Mouse (Mus musculus) thymus, adult 2 months (tissue): ENCODE results near the gene Fgfr2. TPM values are rescaled to one million over a fixed set of nuclear protein-coding genes. Genes with fewer than 3 reads are reported as not detected.

Experiments
- DNase-seq: peaks from one replicate; pipeline ENCODE4 v3.0.0; 2021
- H3K27ac ChIP-seq: fragments of 200-500 bp; 2 replicates; pipeline ENCODE4 v1.5.1; 2012; ENCODE audit warnings: low read length, control low read depth; ENCODE audit not compliant: control insufficient read depth, insufficient read depth
- H3K27me3 ChIP-seq: fragments of 200-500 bp; 2 replicates; pipeline ENCODE4 v1.6.1; 2012; ENCODE audit warnings: mild to moderate bottlenecking, low read length, moderate library complexity, mixed read lengths; ENCODE audit not compliant: control insufficient read depth, insufficient read depth
- H3K36me3 ChIP-seq: fragments of 200-500 bp; 2 replicates; pipeline ENCODE4 v1.6.1; 2012; ENCODE audit warnings: mild to moderate bottlenecking, low read length, moderate library complexity; ENCODE audit not compliant: control insufficient read depth, insufficient read depth
- H3K4me1 ChIP-seq: fragments of 200-500 bp; replicated peaks from 2 replicates; pipeline ENCODE4 v1.6.1; 2012; ENCODE audit warnings: low read length; ENCODE audit not compliant: control insufficient read depth, insufficient read depth
- H3K4me3 ChIP-seq: fragments of 200-500 bp; 2 replicates; pipeline ENCODE4 v1.5.1; 2012; ENCODE audit warnings: mild to moderate bottlenecking, low read length, control low read depth, moderate library complexity; ENCODE audit not compliant: control insufficient read depth, insufficient read depth
- CTCF ChIP-seq: fragments of 200-500 bp; IDR thresholded peaks from 2 replicates; pipeline ENCODE4 v1.5.1; 2012; ENCODE audit warnings: mild to moderate bottlenecking, control low read depth, low read length, moderate library complexity, borderline replicate concordance; ENCODE audit not compliant: control insufficient read depth, poor library complexity, insufficient read depth; ENCODE audit errors: extremely low read depth
- POLR2A ChIP-seq: fragments of 200-500 bp; IDR thresholded peaks from 2 replicates; pipeline ENCODE4 v1.6.1; 2012; ENCODE audit warnings: mild to moderate bottlenecking, low read length, control low read depth, moderate library complexity; ENCODE audit not compliant: control insufficient read depth, poor library complexity, insufficient read depth; ENCODE audit errors: extremely low read depth
- WGBS: fragments of 180-500 bp; shearing (Covaris S2); methylation state at CpG from one replicate; pipeline ENCODE4 v1.1.7; 2018; 5-methylcytosine and 5-hydroxymethylcytosine counted together
- polyA plus RNA-seq: library from polyadenylated mRNA; depleted of rRNA; stranded (reverse); fragments of >200 nt; gene quantifications from 2 replicates; pipeline ENCODE4 v1.2.3, GENCODE M21; 2012

The Fgfr2 gene
- polyA plus RNA-seq, 1 experiment, result 12.1 TPM

DNA sequence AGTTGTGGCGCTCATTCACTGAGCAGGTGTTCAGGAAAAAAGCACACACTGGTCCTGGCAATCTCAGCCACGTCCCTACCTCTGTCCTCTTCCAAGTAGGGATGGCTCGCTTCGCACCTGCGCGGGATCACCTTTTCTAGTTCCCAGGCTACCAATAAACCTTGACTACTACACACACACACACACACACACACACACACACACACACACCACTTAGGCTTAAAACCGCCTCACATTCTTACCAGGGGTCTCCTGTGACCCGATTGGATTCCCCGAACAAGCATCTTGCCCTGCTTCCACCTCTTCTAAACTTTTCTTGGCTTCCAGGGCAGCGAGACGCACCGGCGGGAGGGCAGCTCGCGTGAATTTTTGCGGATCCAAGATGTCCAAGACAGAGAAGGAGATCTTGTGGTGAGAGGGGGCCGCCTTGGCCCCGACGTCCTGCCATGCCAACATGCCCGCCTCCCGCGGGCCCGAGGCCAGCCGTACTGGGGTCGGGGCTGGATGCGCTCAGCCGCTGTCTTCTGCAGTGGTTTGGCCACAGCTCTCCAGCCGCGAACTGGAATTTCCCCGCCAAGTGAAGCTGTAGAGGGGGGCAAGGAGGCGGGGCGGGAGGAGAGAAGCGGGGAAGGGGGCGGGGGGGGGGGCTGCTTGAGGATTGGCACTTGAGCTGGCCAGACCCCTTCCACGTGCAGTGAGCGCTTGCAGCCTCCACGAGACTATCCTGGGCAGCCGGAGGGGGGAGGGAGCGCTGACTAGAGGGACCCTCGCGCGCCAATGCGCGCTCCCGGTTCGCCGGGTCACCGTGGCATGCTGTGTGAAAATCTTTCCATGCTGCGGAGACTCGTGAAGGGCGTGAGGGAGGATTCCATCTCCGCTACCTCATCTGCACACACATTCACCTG, 523.8 kb downstream of the Fgfr2 start, which contains the start of gene Nkx1-2:
Gene Nkx1-2, minus strand, starts transcription at position 567 of the 905 bp plus-strand sequence.
- Histone ChIP-seq H3K4me1 (peaks cover 12% of the 10 kb centered on the region), H3K27ac (no peak within 1 kb of the TSS), H3K27me3 (peaks cover 21% of the 10 kb centered on the region), H3K36me3 (no peaks in the 10 kb centered on the region), H3K4me3 (0 out of 2 replicates have a peak within 1 kb of the TSS, but pooled peaks have one; percentile 0)
- WGBS, result 2% methylated on average over 52 of the region's 52 CpGs
- TF ChIP-seq POLR2A (no peak), CTCF (no peak)
- DNase-seq, result no peak

DNA sequence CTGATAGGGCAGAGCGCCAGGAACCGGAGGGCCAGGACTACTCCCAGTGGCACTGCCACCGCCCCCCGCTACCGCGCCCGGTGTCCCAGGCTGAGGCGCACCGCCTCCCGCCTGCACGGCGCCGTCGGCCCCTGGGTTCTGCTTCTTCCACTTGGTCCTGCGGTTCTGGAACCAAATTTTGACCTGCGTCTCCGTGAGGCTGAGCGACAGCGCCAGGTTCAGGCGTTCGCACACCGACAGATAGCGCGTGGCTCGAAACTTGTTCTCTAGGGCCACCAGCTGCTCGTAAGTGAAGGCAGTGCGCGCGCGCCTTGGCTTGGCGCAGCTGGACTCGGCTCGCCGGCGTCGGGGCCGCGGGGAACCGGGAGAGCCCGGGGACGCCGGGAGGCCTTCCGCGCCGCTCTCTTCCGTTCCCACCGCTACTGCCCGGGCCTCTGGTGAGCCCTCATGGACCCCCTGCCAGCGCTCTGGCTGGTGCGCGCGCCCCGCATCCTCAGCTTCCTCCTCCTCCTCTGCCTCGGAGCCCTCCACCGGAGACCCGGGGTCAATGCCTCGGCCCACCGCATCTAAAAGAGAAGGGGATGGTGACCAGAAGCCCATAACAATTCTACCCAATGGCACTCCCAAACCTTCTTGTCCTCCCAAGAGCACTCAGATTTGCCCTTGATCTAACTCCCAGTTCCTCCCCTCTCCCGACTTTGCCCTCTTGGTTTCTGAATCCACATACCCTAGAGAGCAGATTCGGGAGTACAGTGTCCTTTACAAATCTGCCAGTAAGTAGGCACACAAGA, 525.7 kb downstream of the Fgfr2 start:
- 0 out of 2 replicates have a peak overlapping the region, but pooled peaks have one; percentile 7 for H3K4me3 ChIP-seq
- H3K27me3 ChIP-seq, result peaks cover 21% of the 10 kb centered on the region
- TF ChIP-seq CTCF, result no peak
- TF ChIP-seq POLR2A, result no peak
- peaks cover 12% of the 10 kb centered on the region for H3K4me1 ChIP-seq
- WGBS, result 2% methylated on average over 59 of the region's 60 CpGs
- no peak overlapping the region for H3K27ac ChIP-seq
- DNase-seq, result no peak
- H3K36me3 ChIP-seq, result no peaks in the 10 kb centered on the region

DNA sequence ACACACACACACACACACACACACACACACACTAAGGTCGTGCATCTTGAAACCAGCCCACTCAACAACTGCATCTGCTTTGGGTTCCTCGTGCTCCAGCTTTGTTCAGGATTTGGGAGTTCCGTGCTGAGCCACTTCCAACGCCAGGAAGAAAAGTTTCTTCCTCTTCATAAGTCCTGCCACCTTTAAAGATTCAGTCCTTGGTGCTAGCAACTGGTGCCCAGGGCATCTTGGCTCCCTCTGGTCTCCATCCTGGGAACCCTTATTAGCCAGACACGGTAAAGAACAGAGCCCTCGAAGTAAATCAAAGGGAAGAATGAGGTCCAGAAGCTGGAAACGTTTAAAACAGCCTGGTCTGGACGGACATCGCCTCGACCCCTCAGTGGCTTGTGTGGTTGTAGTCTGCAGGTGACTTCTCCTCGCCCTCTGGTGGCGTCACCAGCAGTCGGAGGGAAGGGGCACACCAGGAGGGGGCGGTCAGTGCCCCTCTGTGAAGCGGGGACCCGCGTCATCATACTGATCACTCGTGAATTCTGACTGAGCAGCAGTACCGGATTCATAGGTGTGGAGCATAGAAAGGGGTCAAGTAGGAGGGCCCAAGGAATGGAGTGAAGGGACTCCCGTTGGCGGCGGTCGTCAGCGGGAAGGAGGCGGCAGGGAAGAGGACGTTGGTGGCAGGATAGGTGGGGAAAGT, 526.4 kb downstream of the Fgfr2 start:
- no peak for DNase-seq
- Histone ChIP-seq H3K27me3 (peaks cover 21% of the 10 kb centered on the region), H3K4me3 (0 out of 2 replicates have a peak overlapping the region, but pooled peaks have one; percentile 7), H3K4me1 (peaks cover 12% of the 10 kb centered on the region), H3K36me3 (no peaks in the 10 kb centered on the region), H3K27ac (no peak overlapping the region)
- WGBS, result 13% methylated on average over 26 of the region's 26 CpGs
- no peak for TF ChIP-seq POLR2A
- no peak for TF ChIP-seq CTCF

DNA sequence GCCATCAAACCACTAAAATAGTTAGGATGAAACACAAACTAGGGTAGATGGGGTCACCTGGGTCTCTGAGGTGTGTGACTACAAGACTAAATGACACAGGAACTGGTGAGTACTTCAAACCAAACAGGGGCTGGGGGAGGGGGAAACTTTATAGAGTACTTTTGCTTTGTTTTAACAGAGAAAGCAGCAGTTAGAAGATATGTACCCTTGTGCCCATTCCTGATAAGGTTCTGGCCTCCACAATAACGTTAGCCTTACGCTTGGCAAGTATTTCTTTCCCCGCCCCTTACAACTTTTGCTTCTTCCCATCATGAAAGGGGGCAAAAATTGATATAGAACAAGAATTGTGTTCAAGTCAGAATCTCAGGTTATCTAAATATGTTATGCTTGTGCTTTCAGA, 527.4 kb downstream of the Fgfr2 start:
- peaks cover 12% of the 10 kb centered on the region for H3K4me1 ChIP-seq
- H3K36me3 ChIP-seq, result no peaks in the 10 kb centered on the region
- H3K27ac ChIP-seq, result no peak overlapping the region
- peaks cover 17% of the 10 kb centered on the region for H3K27me3 ChIP-seq
- no peak for TF ChIP-seq POLR2A
- no peak for TF ChIP-seq CTCF
- DNase-seq, result no peak
- no peak overlapping the region for H3K4me3 ChIP-seq
- WGBS, result 91% methylated on average over 3 of the region's 3 CpGs

DNA sequence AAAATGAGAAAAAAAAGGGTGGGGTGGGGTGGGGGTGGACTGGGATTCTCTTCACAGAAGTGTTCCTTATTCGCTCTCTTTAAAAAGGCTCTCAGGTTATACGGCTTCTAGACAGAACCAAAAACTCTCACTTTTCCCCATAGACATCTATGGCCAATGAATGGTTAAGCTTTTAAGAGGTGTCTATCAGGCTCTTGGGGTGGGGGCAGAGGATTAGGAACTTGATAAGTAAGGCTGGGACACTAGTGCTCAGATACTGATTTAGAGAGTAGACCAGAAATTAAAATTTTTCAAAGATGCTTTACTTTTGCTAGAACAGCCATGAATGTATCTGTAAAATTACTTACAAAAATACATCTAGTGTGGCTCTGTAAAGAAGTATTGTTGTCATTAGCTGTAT, 528.8 kb downstream of the Fgfr2 start:
- Histone ChIP-seq H3K27me3 (peaks cover 16% of the 10 kb centered on the region; the same call in 1 of the 2 replicates), H3K27ac (no peak overlapping the region), H3K4me1 (peaks cover 8% of the 10 kb centered on the region), H3K4me3 (no peak overlapping the region), H3K36me3 (no peaks in the 10 kb centered on the region)
- DNase-seq, result no peak
- TF ChIP-seq CTCF (no peak), POLR2A (no peak)
- WGBS, result 97% methylated on average over 2 of the region's 2 CpGs

DNA sequence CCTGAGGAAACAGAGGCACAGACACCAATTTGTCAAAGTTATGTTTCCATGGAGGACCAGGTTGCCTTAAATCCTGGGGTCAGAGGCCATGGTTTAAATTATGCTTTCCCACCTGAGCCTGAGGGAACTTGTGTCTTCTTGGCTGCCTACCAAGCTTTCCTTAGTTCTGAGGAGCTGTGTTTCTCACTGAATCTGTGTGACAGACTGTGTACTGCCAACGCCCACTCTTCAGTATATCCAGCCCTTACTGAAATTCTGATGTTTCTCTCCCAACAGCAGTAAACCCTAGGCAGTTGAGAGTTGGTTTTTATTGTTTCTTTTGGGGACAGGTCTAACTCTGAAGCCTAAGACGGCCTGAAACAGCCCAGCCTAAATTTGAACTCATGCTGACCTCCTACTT, 529.4 kb downstream of the Fgfr2 start:
- peaks cover 14% of the 10 kb centered on the region; the same call in 1 of the 2 replicates for H3K27me3 ChIP-seq
- no peak overlapping the region for H3K27ac ChIP-seq
- 97% methylated on average over 2 of the region's 2 CpGs for WGBS
- H3K4me1 ChIP-seq, result peaks cover 8% of the 10 kb centered on the region
- H3K36me3 ChIP-seq, result no peaks in the 10 kb centered on the region
- DNase-seq, result no peak
- no peak for TF ChIP-seq POLR2A
- TF ChIP-seq CTCF, result no peak
- H3K4me3 ChIP-seq, result no peak overlapping the region
